Mouse (Mus musculus) forebrain, embryonic 12.5 days (tissue): Measurements from ENCODE around the gene Bnc2. TPM values are rescaled to one million over a fixed set of nuclear protein-coding genes. Genes with fewer than 3 reads are reported as not detected.

Experiments used
- ATAC-seq: fragments of 200-750 bp; cut with Nextera tagmentation; 2 replicates; pipeline ENCODE4 v1.8.0; 2017; ENCODE audit warnings: moderate TSS enrichment; ENCODE audit not compliant: low FRiP score
- H3K27ac ChIP-seq: fragments of 300-500 bp; sonication (generic); 2 replicates; pipeline ENCODE4 v1.5.1; 2016; ENCODE audit warnings: mild to moderate bottlenecking
- H3K27me3 ChIP-seq: fragments of 300-500 bp; sonication (generic); 2 replicates; pipeline ENCODE4 v1.6.1; 2016; ENCODE audit warnings: mild to moderate bottlenecking
- H3K36me3 ChIP-seq: fragments of 300-500 bp; sonication (generic); replicated peaks from 2 replicates; pipeline ENCODE4 v1.6.1; 2016; ENCODE audit warnings: mild to moderate bottlenecking
- H3K4me1 ChIP-seq: fragments of 300-500 bp; sonication (generic); 2 replicates; pipeline ENCODE4 v1.6.1; 2016
- H3K4me2 ChIP-seq: fragments of 300-500 bp; sonication (generic); 2 replicates; pipeline ENCODE4 v1.6.1; 2016; ENCODE audit warnings: mild to moderate bottlenecking, moderate library complexity
- H3K4me3 ChIP-seq: fragments of 300-500 bp; sonication (generic); replicated peaks from 2 replicates; pipeline ENCODE4 v1.5.1; 2016; ENCODE audit warnings: mild to moderate bottlenecking
- H3K9ac ChIP-seq: fragments of 300-500 bp; sonication (generic); 2 replicates; pipeline ENCODE4 v1.6.1; 2016; ENCODE audit warnings: mild to moderate bottlenecking
- H3K9me3 ChIP-seq: fragments of 300-500 bp; sonication (generic); 2 replicates; pipeline ENCODE4 v1.6.1; 2016
- WGBS: fragments of 180-500 bp; shearing (Covaris S2); methylation state at CpG from one replicate; pipeline ENCODE4 v1.1.7; 2016; 5-methylcytosine and 5-hydroxymethylcytosine counted together
- polyA plus RNA-seq: library from polyadenylated mRNA; unstranded; fragments of >200 nt; fragmentation: Nextera tagmentation; extraction: Ambion mirVana; gene quantifications from 2 replicates; pipeline ENCODE4 v1.2.1, GENCODE M21; 2016

The Bnc2 gene
- 5.0 and 7.2 TPM in 2 replicates for polyA plus RNA-seq

- WGBS, result under 1% methylated on average over 53 of the region's 80 CpGs
- peak within 1 kb of the TSS; percentile 97 for H3K4me2 ChIP-seq
- H3K36me3 ChIP-seq, result no peaks in the 10 kb centered on the region
- no peaks in the 10 kb centered on the region for H3K9me3 ChIP-seq
- ATAC-seq, result peak; percentile 53
- peaks cover 78% of the 10 kb centered on the region for H3K27me3 ChIP-seq
- H3K4me3 ChIP-seq, result peak within 1 kb of the TSS; percentile 67
- peaks cover 16% of the 10 kb centered on the region for H3K4me1 ChIP-seq
- H3K27ac ChIP-seq, result peak within 1 kb of the TSS; percentile 50; the same call in 1 of the 2 replicates
- H3K9ac ChIP-seq, result peak within 1 kb of the TSS; percentile 61
These were observed at the start of gene Bnc2 for GRCm38 (mm10) chr4:84675171-84675973. Bnc2 (minus strand) TSS chr4:84675275.

- no peak overlapping the region for H3K9ac ChIP-seq
- no peak overlapping the region for H3K4me2 ChIP-seq
- no peaks in the 10 kb centered on the region for H3K9me3 ChIP-seq
- WGBS, result 78% methylated on average over 5 of the region's 5 CpGs
- H3K36me3 ChIP-seq, result no peaks in the 10 kb centered on the region
- no peaks in the 10 kb centered on the region; the same call in 1 of the 2 replicates for H3K4me1 ChIP-seq
- ATAC-seq, result no peak
- no peak overlapping the region for H3K27ac ChIP-seq
- H3K4me3 ChIP-seq, result no peak overlapping the region
- H3K27me3 ChIP-seq, result no peaks in the 10 kb centered on the region
These were observed 32.9 kb upstream of the Bnc2 start for GRCm38 (mm10) chr4:84707961-84708360.

- 59% methylated on average over 10 of the region's 10 CpGs for WGBS
- no peak for ATAC-seq
These were observed 10.7 kb upstream of the Bnc2 start for GRCm38 (mm10) chr4:84685521-84686366.

GRCm38 (mm10) chr4:84685009-84685408 is 9.9 kb upstream of the Bnc2 start:
- WGBS, result 83% methylated on average over 4 of the region's 4 CpGs
- H3K4me2 ChIP-seq, result no peak overlapping the region
- no peak overlapping the region for H3K27ac ChIP-seq
- no peaks in the 10 kb centered on the region for H3K9me3 ChIP-seq
- H3K36me3 ChIP-seq, result no peaks in the 10 kb centered on the region
- no peak for ATAC-seq
- no peak overlapping the region for H3K4me3 ChIP-seq
- no peak overlapping the region for H3K9ac ChIP-seq
- H3K4me1 ChIP-seq, result no peaks in the 10 kb centered on the region
- H3K27me3 ChIP-seq, result no peaks in the 10 kb centered on the region

More at GRCm38 (mm10) chr4:84685521-84686366, 10.7 kb upstream of the Bnc2 start:
- H3K4me1 ChIP-seq, result no peaks in the 10 kb centered on the region
- H3K27ac ChIP-seq, result no peak overlapping the region
- H3K9me3 ChIP-seq, result no peaks in the 10 kb centered on the region
- no peaks in the 10 kb centered on the region for H3K27me3 ChIP-seq
- H3K36me3 ChIP-seq, result no peaks in the 10 kb centered on the region
- H3K9ac ChIP-seq, result no peak overlapping the region
- H3K4me2 ChIP-seq, result no peak overlapping the region
- no peak overlapping the region for H3K4me3 ChIP-seq

- H3K4me2 ChIP-seq, result peak overlapping the region; percentile 97
- H3K36me3 ChIP-seq, result no peaks in the 10 kb centered on the region
- H3K27me3 ChIP-seq, result peaks cover 73% of the 10 kb centered on the region
- H3K9me3 ChIP-seq, result no peaks in the 10 kb centered on the region
- H3K27ac ChIP-seq, result 0 out of 2 replicates have a peak overlapping the region, but pooled peaks have one; percentile 50
- H3K9ac ChIP-seq, result peak overlapping the region; percentile 61
- ATAC-seq, result no peak
- H3K4me1 ChIP-seq, result peaks cover 16% of the 10 kb centered on the region
- peak overlapping the region; percentile 67 for H3K4me3 ChIP-seq
- under 1% methylated on average over 19 of the region's 19 CpGs for WGBS
These were observed 870 bp upstream of the Bnc2 start for GRCm38 (mm10) chr4:84675974-84676315.

- no peaks in the 10 kb centered on the region for H3K36me3 ChIP-seq
- peaks cover 80% of the 10 kb centered on the region for H3K27me3 ChIP-seq
- ATAC-seq, result peak; percentile 85
- no peaks in the 10 kb centered on the region for H3K9me3 ChIP-seq
- under 1% methylated on average over 93 of the region's 104 CpGs for WGBS
- H3K27ac ChIP-seq, result peak overlapping the region; percentile 50; the same call in 1 of the 2 replicates
- H3K4me2 ChIP-seq, result peak overlapping the region; percentile 97
- H3K9ac ChIP-seq, result peak overlapping the region; percentile 61
- peak overlapping the region; percentile 67 for H3K4me3 ChIP-seq
- peaks cover 20% of the 10 kb centered on the region for H3K4me1 ChIP-seq
These were observed 531 bp downstream of the Bnc2 start for GRCm38 (mm10) chr4:84674318-84675170.

GRCm38 (mm10) chr4:84673681-84674307 is 1.3 kb downstream of the Bnc2 start:
- 17% methylated on average over 10 of the region's 10 CpGs for WGBS
- 0 out of 2 replicates have a peak, but pooled peaks have one; percentile 5 for ATAC-seq

GRCm38 (mm10) chr4:84672181-84672791 is 2.8 kb downstream of the Bnc2 start:
- WGBS, result 26% methylated on average over 14 of the region's 14 CpGs

More at GRCm38 (mm10) chr4:84673681-84674307, 1.3 kb downstream of the Bnc2 start:
- Histone ChIP-seq H3K27me3 (peaks cover 82% of the 10 kb centered on the region), H3K4me2 (peak overlapping the region; percentile 97), H3K36me3 (no peaks in the 10 kb centered on the region), H3K9me3 (no peaks in the 10 kb centered on the region), H3K27ac (no peak overlapping the region), H3K4me1 (peaks cover 27% of the 10 kb centered on the region), H3K4me3 (peak overlapping the region; percentile 67), H3K9ac (peak overlapping the region; percentile 61)

GRCm38 (mm10) chr4:84670996-84671395 is 4.1 kb downstream of the Bnc2 start:
- Histone ChIP-seq H3K4me2 (no peak overlapping the region), H3K27me3 (peaks cover 70% of the 10 kb centered on the region)

More at GRCm38 (mm10) chr4:84672181-84672791, 2.8 kb downstream of the Bnc2 start:
- Histone ChIP-seq H3K9ac (no peak overlapping the region), H3K27ac (no peak overlapping the region), H3K4me3 (no peak overlapping the region), H3K9me3 (no peaks in the 10 kb centered on the region), H3K36me3 (no peaks in the 10 kb centered on the region), H3K4me2 (no peak overlapping the region), H3K4me1 (peaks cover 28% of the 10 kb centered on the region), H3K27me3 (peaks cover 77% of the 10 kb centered on the region)
- ATAC-seq, result no peak

GRCm38 (mm10) chr4:84669650-84670049 is 5.4 kb downstream of the Bnc2 start:
- Histone ChIP-seq H3K4me3 (no peak overlapping the region), H3K9me3 (no peaks in the 10 kb centered on the region), H3K4me1 (peaks cover 22% of the 10 kb centered on the region), H3K27ac (no peak overlapping the region), H3K4me2 (no peak overlapping the region), H3K9ac (no peak overlapping the region), H3K36me3 (no peaks in the 10 kb centered on the region), H3K27me3 (peaks cover 56% of the 10 kb centered on the region)
- no peak for ATAC-seq
- WGBS, result 59% methylated on average over 5 of the region's 5 CpGs

More at GRCm38 (mm10) chr4:84670996-84671395, 4.1 kb downstream of the Bnc2 start:
- peaks cover 28% of the 10 kb centered on the region for H3K4me1 ChIP-seq
- ATAC-seq, result no peak
- H3K27ac ChIP-seq, result no peak overlapping the region
- WGBS, result 40% methylated on average over 1 of the region's 1 CpGs
- H3K4me3 ChIP-seq, result no peak overlapping the region
- H3K9ac ChIP-seq, result no peak overlapping the region
- H3K36me3 ChIP-seq, result no peaks in the 10 kb centered on the region
- no peaks in the 10 kb centered on the region for H3K9me3 ChIP-seq
